Mouse (Mus musculus) B cell, adult 2 months (primary cell): ENCODE results near the gene B430306N03Rik.

ENCODE experiments used
- DNase-seq, 2 experiments: peaks; one replicate each; pipeline ENCODE4 v3.0.0; 2022

The B430306N03Rik gene

GRCm38 (mm10) chr17:48315905-48316579 is at the start of gene B430306N03Rik:
Gene B430306N03Rik, plus strand, starts transcription at chr17:48316141.
- peak; percentile 55 to 57 for DNase-seq

GRCm38 (mm10) chr17:48266610-48267304 is 49.2 kb upstream of the B430306N03Rik start:
- DNase-seq, result no peak

GRCm38 (mm10) chr17:48267591-48267990 is 48.4 kb upstream of the B430306N03Rik start:
- peak; percentile 24 to 34 for DNase-seq

DNA sequence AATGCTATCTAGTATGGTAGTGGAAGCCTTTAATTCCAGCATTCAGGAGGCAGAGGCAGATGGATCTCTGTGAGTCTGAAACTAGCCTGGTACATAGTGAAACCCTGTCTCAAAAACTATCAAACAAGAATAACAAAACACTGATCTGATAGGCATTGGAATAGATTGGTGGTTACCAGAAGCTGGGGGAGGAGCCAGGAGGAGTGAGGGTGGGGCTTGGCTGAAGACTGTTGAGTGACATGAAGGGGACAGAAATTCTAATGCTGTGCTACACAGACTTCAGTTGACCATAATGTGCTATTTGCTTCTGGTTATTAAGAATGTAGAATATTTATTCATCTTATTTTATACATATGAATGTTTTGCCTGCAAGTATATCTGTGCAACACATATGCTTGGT is 47.7 kb upstream of the B430306N03Rik start:
- DNase-seq, result no peak

- DNase-seq, result no peak
Observed at GRCm38 (mm10) chr17:48269833-48270232, 46.1 kb upstream of the B430306N03Rik start.

DNA sequence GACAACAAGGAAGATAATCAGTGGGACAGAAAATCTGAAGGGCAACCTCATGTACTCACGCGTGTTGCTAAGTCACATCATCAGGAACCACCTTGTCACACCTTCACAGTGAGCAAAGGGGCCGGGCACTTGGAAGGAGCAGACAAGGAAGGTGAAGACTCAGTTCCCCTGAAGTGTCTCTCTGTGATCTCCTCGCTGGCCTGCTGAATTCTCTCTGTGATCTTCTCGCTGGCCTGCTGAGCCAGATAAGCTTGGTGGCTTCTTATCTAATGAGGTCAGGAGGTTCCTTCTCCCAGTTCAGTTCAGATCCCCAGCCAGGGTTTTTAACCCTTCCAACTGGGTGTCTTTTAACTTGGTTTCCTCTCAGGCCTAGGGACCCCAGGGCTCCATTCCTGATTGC is 43.8 kb upstream of the B430306N03Rik start:
- no peak for DNase-seq

- no peak for DNase-seq
Observed at GRCm38 (mm10) chr17:48272598-48272997, 43.3 kb upstream of the B430306N03Rik start.

DNA sequence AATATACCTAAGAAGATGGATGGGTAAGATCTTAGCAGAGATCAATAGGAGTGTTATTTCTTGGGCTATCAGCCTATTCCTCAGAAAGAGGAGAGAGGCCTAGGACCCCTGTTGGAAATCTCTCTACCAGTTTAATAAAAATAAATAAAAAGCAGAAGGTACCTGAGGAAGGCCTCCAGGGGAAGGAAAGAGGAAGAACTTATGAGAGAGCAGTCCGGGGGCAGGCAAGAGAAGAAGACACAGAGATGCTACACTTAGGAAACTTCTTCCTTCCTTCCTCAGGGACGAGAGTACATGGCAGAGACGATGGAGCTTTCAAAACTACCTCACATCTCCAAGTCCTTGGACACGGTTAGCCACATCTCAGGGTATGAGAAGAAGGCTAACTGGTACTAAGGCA is 41.8 kb upstream of the B430306N03Rik start:
- DNase-seq, result no peak

DNA sequence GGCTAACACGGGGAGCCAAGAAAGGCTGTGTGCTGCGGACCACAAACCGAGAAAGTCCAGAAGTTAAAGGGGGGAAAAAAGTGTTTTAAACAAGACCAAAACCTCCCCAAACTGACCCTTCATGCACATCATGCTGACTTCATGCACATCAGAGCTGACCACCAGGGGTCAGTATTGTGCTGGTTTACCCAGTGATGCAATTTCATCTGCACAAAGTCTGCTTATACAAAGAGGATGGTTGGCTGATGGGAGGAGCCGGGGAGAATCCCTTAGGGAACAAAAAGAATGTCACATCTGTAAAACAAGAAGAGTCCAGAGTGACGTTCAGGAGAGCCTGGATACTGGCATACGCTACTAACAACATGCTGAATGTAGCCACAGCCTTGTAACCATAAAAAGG is 41.1 kb upstream of the B430306N03Rik start:
- DNase-seq, result peak; percentile 90 to 91

DNA sequence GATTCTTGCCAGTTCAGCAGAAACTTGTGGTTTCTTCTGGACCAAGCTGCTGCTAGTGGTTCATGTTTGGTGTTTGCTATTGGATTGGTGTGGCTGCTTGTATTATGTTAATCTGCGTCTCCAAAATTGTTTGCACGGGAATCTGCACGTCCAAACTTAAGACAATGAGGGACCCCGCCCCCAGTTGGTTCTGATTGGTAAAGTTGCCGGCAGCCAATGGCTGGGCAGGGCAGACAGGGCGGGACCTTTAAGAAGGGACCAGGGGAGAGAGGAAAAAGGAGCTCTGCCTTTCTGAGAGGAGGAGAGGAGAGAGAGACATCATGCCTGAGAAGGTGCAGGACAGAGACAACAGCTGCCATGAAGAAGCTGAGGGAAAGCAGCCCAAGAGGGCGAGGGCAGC is 40.2 kb upstream of the B430306N03Rik start:
- DNase-seq, result no peak

DNA sequence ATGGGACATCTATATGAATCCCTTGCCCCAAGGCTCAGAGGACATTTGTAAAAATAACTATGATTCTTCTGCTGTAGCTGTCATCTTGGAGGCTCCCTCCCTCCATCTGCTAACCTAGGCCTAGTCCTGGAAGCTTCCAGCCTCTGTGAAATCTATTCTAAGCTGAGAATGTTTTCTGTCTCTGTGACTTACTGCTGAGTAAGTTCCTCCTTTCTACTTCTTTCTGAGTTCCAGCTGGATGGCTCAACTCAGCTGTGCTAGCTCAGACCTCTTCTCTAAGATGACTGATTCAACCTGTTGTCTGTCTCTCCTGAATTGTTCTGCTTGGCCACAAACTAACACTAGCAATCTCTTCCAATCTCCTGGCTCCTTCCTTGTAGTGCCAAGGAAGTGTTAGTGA is 37.6 kb upstream of the B430306N03Rik start:
- DNase-seq, result peak; percentile 14 to 21

DNA sequence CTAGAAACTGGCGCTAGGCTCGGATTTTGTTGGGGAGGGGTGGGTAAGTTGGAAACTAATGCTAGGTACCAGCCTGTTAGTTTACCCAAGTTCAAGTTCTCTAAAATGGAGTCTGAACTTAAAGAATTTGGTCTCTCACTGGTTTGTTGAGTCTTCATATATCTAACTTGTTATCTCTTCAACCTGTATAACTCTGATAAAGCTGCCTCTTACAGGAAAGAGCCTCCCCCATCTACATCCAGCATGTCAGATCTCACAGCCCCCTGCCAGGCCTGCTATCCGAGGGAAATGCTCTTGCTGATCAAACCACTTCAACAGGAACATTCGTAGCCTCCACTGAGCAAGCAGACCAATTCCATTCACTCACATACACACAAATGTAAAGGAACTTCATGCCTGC is 36.9 kb upstream of the B430306N03Rik start:
- no peak for DNase-seq

GRCm38 (mm10) chr17:48280943-48281738 is 34.8 kb upstream of the B430306N03Rik start:
- no peak for DNase-seq

- DNase-seq, result no peak
Observed at GRCm38 (mm10) chr17:48281739-48282085, 34.2 kb upstream of the B430306N03Rik start.

DNA sequence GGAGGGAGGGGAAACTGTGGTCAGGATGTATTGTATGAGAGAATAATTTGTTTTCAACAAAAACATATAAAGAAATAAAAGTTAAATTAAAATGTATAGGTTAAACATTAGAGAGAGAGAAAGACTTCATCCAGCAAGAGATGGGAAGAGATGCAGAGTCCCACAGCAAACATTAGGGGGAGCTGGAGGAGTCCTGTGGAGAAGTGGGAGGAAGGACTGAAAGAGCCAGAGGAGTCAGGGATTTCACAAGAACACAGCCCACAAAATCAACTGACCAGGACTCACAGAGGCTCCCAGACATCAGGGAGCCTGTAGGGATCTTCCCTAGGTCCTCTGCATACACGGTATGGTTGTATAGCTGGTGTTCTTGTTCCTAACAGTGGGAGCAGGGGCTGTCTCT is 29.2 kb upstream of the B430306N03Rik start:
- no peak for DNase-seq

DNA sequence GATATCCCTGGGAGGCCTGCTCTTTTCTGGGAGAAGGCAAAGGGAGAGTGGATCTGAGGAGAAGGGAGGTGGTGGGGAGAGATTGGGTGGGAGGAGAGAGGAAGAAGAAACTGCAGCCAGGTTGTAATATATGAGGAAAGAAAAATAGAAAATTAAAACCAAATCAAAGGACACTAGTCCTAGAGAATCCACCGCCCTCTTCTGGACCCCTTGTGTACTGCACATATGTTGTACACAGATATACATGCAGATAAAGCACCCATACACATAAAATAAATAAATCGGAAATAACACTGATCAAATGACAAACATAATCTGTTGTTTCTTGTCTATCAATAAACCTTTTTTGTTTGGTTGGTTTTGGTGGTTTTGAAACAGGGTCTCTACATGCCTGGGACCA is 28.7 kb upstream of the B430306N03Rik start:
- DNase-seq, result peak; percentile 68 to 74

DNA sequence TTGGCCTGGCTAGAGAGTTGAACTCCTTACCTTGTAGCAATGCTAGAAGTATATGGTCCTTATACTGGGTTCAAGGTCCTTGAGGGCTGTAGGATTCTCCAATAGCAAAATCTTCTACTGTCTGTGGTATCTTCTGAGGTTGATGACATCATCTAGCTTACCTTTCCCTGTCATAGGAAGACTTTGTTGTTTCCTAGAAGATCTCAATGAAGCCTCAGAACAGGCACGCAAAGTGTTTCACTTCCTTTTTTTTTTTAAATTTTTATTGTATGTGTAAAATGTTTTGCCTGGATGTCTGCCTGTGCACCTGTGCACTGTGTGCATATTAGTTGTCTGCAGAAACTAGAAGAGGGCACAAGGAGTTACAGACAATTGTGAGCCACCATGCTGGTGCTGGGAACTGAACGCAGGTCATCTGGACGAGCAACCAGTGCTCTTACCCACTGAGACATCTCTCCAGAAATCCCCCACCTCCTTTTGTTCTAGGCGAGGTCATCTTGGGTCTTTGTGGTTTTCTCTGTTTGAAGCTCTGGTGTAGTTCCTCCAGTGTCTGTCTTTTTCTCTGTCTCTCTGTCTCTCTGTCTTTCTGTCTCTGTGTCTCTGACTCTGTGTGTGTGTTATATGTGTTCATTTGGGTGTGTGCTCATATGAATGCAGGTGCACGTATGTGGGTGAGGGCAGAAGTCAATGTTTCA is 22.3 kb upstream of the B430306N03Rik start:
- peak; percentile 66 to 68 for DNase-seq

GRCm38 (mm10) chr17:48299203-48299602 is 16.7 kb upstream of the B430306N03Rik start, which contains the start of gene Treml2:
Gene Treml2, plus strand, starts transcription at chr17:48299498.
- DNase-seq, result peak; percentile 40 to 43

DNA sequence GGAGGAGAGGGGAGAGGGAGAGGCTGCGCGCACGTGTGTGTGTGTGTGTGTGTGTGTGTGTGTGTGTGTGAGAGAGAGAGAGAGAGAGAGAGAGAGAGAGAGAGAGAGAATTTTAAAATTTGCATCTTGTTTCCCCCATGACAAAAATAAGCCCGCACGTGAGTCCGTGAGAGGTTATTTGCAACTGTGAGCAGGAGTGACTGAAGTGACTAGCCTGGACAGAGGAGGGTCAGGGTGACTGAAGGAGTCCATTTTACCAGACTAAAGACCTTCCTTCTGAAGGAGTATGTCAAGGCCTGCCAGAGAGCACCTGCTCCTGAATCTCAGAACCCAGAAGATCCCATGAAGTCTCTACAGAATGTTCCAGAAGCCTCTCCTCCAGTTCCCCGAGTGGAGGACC is 16.2 kb upstream of the B430306N03Rik start:
- DNase-seq, result peak; percentile 81 to 84

DNA sequence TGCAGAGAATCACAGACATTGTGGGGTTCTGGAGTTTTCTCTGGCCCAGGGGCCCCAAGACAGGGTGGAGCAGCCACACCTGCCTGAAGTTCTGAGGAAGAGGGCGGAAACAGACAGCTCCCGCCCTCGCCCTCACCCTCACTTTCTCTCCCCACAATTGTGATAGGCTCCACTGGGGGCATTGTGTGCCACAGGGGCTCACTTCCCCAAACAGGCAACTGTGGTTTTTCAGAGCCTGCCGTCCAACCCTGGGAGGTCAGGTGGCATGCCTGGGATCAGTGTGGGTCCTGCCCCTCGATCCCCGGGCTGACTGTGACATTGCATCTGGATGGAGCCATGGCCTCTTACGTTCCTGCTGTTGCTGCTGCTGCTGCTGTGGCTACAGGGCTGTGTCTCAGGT is 15.7 kb upstream of the B430306N03Rik start:
- DNase-seq, result peak; percentile 86 to 89

DNA sequence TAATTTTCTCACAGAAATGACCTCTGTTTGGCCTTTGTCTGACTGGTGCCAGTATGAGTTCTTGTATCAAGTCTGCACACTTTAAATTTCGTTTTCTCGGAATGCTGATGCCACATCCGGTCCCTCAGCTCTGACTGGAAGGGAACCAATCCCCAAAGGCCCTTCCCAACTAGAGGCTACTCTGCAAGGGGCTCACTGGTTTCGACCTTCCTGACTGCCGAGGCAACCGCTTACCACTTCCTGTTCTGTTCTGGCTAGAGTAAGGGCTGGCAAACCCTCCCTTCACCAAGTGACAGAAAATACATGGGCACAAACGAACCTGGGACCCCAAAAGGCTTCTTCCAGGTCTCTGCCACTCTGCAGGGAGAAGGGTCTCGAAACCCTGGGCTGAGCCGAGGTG is 15.1 kb upstream of the B430306N03Rik start:
- DNase-seq, result peak; percentile 67 to 68

GRCm38 (mm10) chr17:48301792-48302191 is 14.1 kb upstream of the B430306N03Rik start:
- no peak for DNase-seq

- no peak for DNase-seq
Observed at GRCm38 (mm10) chr17:48312124-48312523, 3.8 kb upstream of the B430306N03Rik start.
